Mouse (Mus musculus) telencephalon, adult 2 months (tissue): ENCODE data around the gene Zmym1.
"Not testable (repeated sequence)": the region's sequence is repeated elsewhere in the genome, so short reads cannot be mapped to it uniquely, and the experiment has no call there.

Experiments used
- DNase-seq: peaks from one replicate; pipeline ENCODE4 v3.0.0-alpha.2; 2011; ENCODE audit warnings: low read depth, low spot score

Gene Zmym1

DNA sequence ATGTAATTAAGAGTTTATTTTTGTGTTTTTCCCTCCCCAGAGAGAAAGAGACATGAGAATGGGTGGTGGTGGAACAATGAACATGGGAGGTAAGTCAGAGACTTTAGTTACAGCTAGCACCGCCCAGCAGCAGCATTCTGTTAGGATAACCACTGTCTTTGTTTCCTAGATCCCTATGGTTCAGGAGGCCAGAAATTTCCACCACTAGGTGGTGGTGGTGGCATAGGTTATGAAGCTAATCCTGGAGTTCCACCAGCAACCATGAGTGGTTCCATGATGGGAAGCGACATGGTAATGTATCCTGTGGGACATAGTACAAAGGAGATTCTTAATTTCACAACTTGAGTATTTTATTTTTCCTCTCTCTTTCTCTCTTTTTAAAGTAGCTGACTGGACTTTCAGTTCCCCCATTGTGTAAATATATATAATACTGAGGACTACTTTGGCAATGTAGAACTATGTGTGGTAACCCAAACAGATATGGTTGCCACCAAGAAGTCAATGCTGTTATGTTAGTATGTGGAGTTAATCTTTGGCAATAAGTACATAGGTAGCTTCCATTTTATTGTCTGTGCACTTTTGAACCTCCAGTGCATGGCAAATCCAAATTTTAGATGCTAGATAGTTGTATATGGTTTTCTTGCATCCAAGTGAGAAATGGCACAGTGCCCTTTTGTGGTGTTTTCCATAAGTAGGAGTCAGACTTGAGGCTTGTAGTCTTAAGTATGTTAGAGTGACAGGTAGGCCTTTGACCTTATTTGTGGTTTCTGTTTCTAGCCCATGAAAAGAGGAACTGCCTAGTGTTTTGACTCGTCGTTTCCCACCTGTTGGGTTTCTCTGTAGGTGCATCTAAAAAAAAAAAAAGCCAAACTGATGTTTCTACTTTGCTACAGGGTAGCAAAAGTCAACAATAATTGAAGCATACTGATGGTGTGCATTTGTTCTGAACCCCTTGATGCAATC lies 33.4 kb downstream of the Zmym1 start:
- no peak for DNase-seq

DNA sequence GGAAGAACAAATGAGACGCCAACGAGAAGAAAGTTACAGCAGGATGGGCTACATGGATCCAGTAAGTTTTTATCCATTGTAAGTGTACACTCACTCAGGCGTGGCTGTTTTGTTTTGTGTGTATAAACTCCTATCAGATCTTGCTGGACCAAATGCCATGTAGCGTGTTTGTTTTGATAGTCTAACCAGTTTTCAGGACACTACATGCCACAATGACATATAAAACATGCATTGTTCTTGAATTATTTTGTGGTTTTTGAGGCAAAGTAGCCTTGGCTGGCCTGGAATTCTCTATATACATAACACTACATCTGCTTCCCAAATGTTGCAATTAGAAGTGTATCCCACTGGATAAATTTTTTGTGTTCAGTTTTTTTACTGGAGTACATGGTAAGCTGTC lies 34.1 kb downstream of the Zmym1 start:
- DNase-seq, result no peak

DNA sequence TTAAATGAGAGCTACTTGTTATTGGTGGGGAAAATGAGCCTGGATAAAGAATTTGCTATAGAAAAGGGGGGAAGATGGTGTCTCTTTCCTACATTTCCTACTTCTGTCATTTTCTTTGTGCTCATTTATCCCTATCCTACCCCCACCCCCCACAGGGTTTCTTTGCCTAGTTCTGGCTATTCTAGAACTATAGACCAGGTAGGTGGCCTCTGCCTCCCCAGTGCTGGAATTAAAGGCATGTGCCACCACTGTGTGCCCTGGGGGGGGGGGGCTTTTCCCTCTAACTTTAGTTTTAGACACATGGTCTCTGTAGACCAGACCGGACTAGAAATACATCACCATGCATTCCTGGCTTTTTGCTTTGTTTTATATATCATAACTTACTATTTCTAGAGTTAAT lies 36.7 kb downstream of the Zmym1 start:
- DNase-seq, result no peak

DNA sequence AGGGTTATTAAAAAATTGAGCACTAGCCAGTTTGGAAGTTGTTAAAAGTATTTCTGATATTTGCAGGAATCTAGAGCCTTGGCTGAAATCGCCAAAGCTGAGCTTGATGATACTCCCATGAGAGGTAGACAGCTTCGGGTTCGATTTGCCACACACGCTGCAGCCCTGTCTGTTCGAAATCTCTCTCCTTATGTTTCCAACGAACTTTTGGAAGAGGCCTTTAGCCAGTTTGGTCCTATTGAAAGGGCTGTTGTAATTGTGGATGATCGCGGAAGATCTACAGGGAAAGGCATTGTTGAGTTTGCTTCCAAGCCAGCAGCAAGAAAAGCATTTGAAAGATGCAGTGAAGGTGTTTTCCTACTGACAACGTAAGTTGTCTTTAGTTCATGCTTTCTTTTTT lies 37.8 kb downstream of the Zmym1 start:
- no peak for DNase-seq

DNA sequence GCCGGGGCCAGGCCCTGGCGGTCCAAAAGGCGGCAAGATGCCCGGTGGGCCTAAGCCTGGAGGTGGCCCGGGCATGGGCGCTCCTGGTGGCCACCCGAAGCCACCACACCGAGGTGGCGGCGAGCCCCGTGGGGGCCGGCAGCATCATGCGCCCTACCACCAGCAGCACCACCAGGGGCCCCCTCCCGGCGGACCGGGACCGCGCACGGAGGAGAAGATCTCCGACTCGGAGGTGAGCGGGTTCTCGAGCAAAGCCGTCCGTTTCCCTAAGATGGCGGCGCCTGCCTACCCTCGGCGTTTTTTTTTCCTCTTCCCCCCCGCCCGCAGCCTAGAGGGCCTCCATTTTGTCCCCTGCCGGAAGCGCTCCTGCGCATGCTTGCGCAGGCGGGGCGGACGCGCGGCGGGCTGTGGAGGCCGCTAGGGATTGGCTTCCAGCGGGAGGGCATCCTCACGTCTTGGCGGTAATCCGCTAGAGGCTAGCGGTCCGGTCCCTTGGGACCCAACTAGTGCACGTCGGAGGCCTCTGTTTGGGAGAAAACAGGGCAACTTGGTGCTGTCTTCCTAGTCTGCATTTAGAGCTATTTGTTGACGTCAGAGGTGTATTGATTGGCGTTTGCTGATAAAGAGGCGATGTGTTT lies 38.8 kb downstream of the Zmym1 start:
- DNase-seq, result peak; percentile 81

DNA sequence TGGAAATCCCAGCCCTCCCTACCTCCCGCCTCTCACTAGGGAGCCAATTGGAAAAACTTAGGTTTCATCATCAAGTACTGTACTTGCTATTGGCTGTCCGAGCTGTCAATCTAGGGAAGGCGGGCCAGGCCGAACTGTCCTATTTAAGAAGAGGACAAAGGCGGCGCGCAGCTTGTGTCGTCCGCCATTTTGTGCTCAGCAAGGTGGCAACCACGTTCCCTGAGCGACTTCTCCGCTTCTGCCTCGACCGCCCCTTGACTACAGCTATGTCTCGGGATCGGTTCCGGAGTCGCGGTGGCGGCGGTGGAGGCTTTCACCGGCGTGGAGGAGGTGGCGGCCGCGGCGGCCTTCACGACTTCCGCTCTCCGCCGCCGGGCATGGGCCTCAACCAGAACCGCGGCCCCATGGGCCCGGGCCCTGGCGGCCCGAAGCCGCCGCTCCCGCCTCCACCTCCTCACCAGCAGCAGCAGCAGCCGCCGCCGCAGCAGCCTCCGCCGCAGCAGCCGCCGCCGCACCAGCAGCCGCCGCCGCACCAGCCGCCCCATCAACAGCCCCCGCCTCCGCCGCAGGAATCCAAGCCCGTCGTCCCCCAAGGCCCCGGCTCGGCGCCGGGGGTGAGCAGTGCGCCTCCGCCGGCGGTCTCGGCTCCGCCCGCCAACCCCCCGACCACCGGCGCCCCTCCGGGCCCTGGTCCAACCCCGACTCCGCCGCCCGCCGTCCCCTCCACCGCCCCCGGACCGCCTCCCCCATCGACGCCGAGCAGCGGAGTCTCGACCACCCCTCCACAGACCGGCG lies 39.6 kb downstream of the Zmym1 start, which contains the start of gene Sfpq:
TSS of gene Sfpq (plus strand) at position 174 of the 795 bp plus-strand sequence.
- peak; percentile 98 for DNase-seq

DNA sequence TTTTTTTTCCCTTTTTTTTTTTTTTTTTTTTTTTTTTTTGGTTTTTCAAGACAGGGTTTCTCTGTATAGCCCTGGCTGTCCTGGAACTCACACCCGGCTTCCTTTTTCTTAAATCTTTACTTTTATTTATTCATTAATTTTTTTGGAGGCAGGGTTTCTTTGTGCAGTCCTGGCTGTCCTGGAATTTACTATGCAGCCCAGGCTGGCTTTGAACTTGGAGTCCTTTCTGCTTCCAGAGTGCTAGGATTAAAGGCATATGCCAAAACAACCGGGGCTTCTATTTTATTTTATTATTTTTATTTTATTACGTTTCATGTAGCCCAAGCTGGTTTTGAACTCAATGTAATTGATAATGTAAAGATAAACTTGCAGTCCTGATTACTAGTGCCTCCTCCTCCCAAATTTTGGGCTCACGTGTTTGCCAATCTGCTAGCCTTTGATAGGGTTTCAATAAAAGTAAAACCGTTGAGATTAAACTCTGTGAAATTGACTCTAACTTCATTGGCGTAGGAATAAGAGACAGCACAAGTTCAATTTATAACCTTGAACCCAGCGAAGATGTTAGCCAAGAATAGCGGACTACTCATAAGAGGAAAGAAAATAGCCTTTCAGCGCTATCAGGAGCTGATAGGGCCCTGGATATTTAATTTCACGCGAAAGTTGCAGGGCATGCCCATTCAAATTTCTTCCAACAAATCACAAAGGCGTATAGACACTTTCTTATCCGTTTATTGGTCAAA lies 40.4 kb downstream of the Zmym1 start:
- DNase-seq, result no peak

DNA sequence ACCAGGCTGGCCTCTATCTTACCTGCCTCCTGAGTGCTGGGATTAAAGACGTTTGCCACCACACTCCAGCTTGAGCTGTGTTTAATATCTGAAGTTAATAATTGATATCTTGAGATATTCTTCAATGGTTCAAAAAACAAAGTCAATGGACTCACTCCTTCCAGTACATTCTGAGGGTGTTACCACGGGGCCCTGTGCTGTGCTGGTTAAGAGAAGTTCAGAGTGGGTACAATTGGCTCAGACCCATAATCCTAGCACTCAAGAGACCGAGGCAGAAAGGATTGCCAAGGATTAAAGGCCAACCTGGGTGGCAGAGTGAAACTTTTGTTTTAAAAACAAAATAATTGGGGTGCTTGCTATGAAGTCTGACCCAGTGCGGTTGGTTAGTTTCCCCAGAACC lies 44.6 kb downstream of the Zmym1 start:
- DNase-seq, result no peak

DNA sequence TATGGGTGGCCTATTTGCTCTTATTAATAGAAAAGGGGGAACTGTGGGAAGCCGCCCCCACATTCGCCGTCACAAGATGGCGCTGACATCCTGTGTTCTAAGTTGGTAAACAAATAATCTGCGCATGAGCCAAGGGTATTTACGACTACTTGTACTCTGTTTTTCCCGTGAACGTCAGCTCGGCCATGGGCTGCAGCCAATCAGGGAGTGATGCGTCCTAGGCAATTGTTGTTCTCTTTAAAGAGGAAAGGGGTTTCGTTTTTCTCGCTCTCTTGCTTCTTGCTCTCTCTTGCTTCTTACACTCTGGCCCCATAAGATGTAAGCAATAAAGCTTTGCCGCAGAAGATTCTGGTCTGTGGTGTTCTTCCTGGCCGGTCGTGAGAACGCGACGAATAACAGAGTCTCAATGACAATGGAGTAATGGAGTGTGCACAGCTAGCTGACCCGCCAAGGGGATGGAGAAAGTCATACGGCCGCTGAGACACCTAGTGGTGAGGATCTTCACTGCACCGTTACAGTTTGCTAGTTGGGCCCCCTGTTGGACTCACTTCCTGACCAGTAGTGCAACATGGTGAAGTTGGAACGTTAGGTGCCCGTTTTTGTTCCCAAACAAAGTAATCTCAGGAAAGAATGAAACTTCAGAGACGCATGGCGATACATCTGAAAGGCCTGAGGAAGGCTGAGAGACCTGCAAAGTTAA lies 45.5 kb downstream of the Zmym1 start:
- DNase-seq, result peak; percentile 74

DNA sequence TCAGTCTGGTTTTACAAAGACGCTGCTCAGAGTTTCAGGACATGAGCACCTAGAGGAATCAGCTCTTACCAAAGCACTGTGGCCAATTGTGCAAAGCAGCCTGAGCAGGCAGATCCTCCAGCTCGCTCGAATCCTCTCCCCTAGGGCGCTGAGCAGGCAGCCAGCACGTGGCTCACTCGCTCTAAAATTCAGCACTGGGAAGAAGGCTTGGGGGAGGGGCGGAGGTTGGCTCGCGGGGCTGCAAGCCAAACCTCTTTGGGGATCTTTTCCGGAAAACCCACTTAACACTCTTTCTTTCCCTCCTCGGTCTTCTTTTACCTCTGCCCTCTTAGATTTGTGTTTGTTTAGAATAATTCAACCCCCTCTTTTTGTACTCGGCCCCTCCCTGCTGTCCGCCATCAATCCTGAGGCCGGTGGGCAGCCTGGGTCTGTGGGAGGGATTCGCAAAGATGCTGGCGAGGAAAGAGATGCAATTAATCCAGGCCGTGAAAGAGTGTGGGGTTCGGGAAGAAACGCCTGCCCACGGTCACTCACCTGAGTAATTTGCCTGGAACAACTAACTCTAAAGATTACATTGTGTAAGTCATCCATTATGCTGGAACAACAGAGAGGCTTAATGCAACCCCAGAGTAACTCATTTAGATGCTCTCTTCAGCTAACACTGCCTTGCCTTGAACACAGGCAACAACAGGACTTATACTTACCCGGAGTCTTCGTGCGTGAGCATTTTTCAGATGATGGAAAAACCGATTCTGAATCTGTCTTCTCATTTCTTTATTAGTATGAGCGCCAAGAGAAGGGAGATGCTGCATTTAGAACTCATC lies 55.6 kb downstream of the Zmym1 start:
- DNase-seq, result no peak

DNA sequence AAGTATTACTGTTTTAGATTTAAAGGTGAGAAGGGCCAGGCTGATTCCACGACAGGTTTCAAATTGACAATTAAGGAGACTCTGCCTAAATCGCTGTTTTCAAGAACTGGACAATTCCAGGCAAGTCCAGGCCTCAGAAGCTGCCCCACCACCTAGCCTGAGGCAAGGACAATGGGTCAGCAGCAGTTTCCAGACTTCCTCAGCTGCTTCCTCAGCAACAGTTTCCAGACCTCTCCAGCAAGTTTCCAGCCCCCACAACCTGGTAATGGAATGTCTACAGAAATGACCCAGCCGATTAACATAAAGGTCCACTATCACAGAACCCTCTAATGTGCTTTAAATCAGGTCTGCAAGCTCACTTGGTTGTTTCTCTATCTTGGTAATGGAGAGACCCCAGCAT lies 56.6 kb downstream of the Zmym1 start:
- no peak for DNase-seq

DNA sequence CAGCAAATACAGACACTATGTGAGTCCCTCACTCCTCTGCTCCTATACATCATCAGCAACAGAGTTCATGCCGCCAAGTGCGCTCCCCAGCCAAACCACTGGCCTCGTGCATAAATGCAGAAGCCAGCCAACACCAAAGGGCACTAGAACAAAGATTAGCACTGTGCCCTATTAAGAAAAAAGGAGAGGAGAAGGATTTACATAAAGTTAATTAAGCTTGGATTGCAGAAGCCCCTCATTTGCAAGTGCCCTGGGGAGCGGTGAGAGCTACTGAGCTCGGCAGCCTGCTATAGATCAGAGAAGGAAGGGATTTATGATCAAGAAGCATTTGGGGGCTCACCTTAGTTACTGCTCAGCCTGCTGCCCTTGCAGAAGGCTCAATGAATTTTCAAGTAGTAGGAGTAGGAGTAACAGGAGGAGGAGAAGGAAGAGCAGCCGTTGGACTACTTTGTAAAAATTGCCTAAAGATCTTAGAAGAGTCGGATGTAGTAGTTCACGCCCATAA lies 60.3 kb downstream of the Zmym1 start:
- no peak for DNase-seq

DNA sequence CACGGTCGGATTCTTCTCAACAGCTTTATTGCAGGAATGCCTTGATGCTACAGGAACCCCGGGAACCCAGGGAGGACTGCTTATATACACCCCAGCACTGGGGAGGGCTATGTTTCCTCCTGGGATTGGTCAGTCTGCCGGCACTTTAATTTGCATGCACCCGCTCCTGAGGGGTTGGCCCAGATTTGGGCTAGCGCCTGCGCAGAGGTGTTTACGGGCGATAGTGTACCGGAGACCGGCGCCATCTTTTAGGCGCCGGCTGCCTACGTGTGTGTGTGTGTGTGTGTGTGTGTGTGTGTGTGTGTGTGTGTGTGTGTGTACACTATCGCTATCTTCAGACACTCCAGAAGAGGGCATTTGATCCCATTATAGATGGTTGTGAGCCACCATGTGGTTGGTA lies 61.6 kb downstream of the Zmym1 start:
- DNase-seq, result not testable (repeated sequence)
